Mouse (Mus musculus) intestine, postnatal 0 days (tissue): Measurements from ENCODE around the gene Gfap. TPM values are rescaled to one million over a fixed set of nuclear protein-coding genes. Genes with fewer than 3 reads are reported as not detected.

Experiments used
- ATAC-seq: fragments of 200-750 bp; cut with Nextera tagmentation; 2 replicates; pipeline ENCODE4 v1.8.0; 2017; ENCODE audit warnings: mild to moderate bottlenecking, moderate TSS enrichment, moderate library complexity
- H3K27ac ChIP-seq: fragments of 300-500 bp; sonication (generic); 2 replicates; pipeline ENCODE4 v1.5.1; 2014; ENCODE audit warnings: mild to moderate bottlenecking, low read depth, low read length, moderate library complexity
- H3K27me3 ChIP-seq: fragments of 300-500 bp; sonication (generic); replicated peaks from 2 replicates; pipeline ENCODE4 v1.6.1; 2014; ENCODE audit warnings: low read length, mixed read lengths; ENCODE audit not compliant: control insufficient read depth, insufficient read depth
- H3K36me3 ChIP-seq: fragments of 300-500 bp; sonication (generic); 2 replicates; pipeline ENCODE4 v1.6.1; 2014; ENCODE audit warnings: mild to moderate bottlenecking, moderate library complexity; ENCODE audit not compliant: control insufficient read depth, insufficient read depth
- H3K4me1 ChIP-seq: fragments of 300-500 bp; sonication (generic); replicated peaks from 2 replicates; pipeline ENCODE4 v1.6.1; 2014; ENCODE audit warnings: antibody characterized with exemption, low read length, mixed read lengths; ENCODE audit not compliant: control insufficient read depth, insufficient read depth
- H3K4me2 ChIP-seq: fragments of 300-500 bp; sonication (generic); replicated peaks from 2 replicates; pipeline ENCODE4 v1.6.1; 2014; ENCODE audit warnings: low read depth, mild to moderate bottlenecking, moderate library complexity
- H3K4me3 ChIP-seq: fragments of 300-500 bp; sonication (generic); 2 replicates; pipeline ENCODE4 v1.5.1; 2014; ENCODE audit warnings: low read depth, low read length
- H3K9ac ChIP-seq: fragments of 300-500 bp; sonication (generic); 2 replicates; pipeline ENCODE4 v1.6.1; 2014; ENCODE audit warnings: mild to moderate bottlenecking, low read depth, low read length
- H3K9me3 ChIP-seq: fragments of 300-500 bp; sonication (generic); 2 replicates; pipeline ENCODE4 v1.6.1; 2016; ENCODE audit warnings: mixed run types; ENCODE audit not compliant: control insufficient read depth
- CTCF ChIP-seq: sonication (generic); IDR thresholded peaks from 2 replicates; pipeline ENCODE4 v1.5.1; 2016; ENCODE audit warnings: low read depth, mild to moderate bottlenecking, control low read depth, antibody characterized with exemption, moderate library complexity
- WGBS: fragments of 180-500 bp; shearing (Covaris S2); extraction: QIAGEN DNeasy Blood & Tissue Kit; methylation state at CpG from one replicate; pipeline ENCODE4 v1.1.7; 2014; 5-methylcytosine and 5-hydroxymethylcytosine counted together
- polyA plus RNA-seq: library from polyadenylated mRNA; unstranded; fragments of >200 nt; fragmentation: Nextera tagmentation; extraction: Ambion mirVana; gene quantifications from 2 replicates; pipeline ENCODE4 v1.2.1, GENCODE M21; 2015

The Gfap gene
- polyA plus RNA-seq, 1 experiment from 2014 or later = 0.17 TPM

DNA sequence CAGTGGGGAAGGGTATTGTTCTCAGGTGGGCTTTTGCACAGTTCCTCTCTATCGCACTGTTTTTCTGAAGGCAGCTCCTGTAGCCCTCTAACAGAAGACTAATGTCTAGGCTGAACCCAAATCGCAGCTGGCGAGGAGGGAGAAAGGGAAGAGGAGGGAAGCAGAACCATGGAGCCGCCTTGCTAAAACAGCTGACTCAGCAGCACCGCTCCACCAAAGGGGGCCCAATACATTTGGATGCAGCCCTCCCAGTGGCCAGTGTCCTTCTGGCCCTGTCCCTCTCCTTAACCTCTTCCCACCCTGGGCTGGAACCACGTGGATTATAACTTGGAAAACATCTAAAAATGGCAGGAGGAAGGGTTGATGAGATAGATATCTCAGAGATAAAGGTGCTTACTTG lies 40.5 kb upstream of the Gfap start:
- H3K4me3 ChIP-seq = no peak overlapping the region
- no peak for ATAC-seq
- no peaks in the 10 kb centered on the region for H3K36me3 ChIP-seq
- no peak for TF ChIP-seq CTCF
- 59% methylated on average over 6 of the region's 6 CpGs for WGBS
- H3K27ac ChIP-seq = no peak overlapping the region
- no peak overlapping the region for H3K4me2 ChIP-seq
- no peaks in the 10 kb centered on the region for H3K9me3 ChIP-seq
- H3K27me3 ChIP-seq = peaks cover 41% of the 10 kb centered on the region
- H3K9ac ChIP-seq = no peak overlapping the region
- peaks cover 4% of the 10 kb centered on the region; the same call in 1 of the 2 replicates for H3K4me1 ChIP-seq

DNA sequence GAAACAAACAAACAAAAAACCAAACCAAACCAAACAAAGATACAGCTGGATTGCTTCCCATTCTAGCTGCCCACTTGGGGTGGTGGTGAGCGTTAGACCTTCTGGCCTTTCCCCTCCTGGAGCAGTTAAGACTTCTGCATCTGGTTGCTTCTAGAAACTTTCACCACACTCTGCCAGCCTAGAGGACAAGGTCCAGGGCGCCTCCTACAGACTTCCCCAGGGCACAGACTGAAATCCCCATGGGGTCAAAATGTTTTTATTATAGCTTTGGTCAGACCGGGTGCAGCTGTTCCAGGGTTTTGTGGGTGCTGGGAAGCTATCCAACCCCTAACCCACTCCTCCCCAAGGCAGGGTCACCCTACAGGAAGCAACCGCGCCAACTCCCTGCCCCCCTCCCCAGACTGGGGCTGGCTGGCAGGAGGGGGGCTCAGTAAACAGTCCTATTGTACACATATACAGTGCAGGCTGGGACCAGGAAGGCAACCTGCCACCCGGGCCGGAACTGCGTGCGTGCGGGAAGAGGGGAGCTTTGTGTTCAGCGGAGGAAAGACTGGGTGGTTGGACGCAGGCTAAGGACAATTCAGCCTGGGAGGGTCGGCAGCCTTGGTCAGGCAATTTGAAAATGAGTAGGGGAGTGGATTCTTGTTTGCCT lies 38.4 kb upstream of the Gfap start:
- Histone ChIP-seq H3K36me3 (no peaks in the 10 kb centered on the region), H3K27ac (no peak overlapping the region), H3K27me3 (peaks cover 20% of the 10 kb centered on the region), H3K4me2 (0 out of 2 replicates have a peak overlapping the region, but pooled peaks have one; percentile 9), H3K9ac (no peak overlapping the region), H3K4me1 (no peaks in the 10 kb centered on the region), H3K9me3 (no peaks in the 10 kb centered on the region), H3K4me3 (no peak overlapping the region)
- peak; percentile 36 for TF ChIP-seq CTCF
- 0 out of 2 replicates have a peak, but pooled peaks have one; percentile 31 for ATAC-seq
- WGBS = 22% methylated on average over 13 of the region's 13 CpGs

DNA sequence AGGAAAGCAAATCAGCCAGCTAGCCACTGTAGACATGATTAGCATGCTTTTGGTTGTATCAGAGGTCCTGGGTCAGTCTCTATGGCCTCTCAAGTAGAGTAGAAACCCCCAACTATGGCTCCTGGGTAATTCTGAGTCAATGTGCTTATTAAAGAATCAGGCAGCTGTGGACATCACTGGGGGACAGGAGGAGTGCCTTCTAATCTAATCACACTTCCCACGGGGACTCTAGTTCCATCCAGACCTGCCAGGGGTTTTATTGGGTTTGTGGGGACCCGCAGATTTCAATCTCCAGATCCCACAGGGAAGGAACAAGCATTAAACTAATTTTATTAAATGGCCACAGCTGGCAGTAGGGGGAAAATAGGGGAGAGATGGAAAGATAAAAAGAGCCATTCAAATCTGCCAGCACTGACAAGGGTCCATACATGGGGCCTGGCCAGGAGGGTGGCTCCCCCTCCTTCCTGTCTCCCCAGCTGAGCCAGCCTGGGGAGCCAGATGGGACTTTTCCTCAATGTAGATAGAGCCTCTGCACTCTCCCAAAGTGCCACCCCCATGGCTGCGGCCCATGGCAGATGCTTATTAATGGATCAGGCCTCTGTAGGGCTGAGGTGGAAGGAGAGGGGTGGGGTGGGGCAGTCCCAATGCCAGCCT lies 36.9 kb upstream of the Gfap start:
- WGBS = 72% methylated on average over 3 of the region's 3 CpGs
- Histone ChIP-seq H3K27me3 (peaks cover 7% of the 10 kb centered on the region), H3K36me3 (no peaks in the 10 kb centered on the region), H3K27ac (no peak overlapping the region), H3K9ac (no peak overlapping the region), H3K9me3 (no peaks in the 10 kb centered on the region), H3K4me2 (no peak overlapping the region), H3K4me3 (no peak overlapping the region), H3K4me1 (no peaks in the 10 kb centered on the region)
- ATAC-seq = no peak
- no peak for TF ChIP-seq CTCF

DNA sequence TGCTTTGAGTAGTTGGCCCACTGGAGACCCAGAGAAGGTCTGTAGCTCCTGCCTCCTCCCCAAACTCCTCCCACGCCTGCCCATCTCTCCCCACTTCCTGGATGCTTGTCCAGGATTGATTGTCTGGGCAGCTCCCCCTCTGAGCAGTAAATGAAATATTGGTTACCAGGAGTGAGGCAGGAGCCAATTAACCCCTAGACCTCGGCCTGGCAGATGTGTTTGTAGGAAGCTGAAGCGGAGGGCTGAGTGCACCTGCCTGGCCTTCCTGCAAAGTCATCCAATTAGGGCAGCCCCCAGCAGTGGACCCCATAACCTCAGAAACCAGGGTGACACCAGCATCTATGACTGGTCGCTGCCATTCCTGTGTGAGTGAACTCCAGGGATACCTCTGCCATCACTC lies 35.6 kb upstream of the Gfap start:
- TF ChIP-seq CTCF = no peak
- Histone ChIP-seq H3K9ac (no peak overlapping the region), H3K27ac (no peak overlapping the region), H3K9me3 (no peaks in the 10 kb centered on the region), H3K36me3 (no peaks in the 10 kb centered on the region), H3K4me2 (no peak overlapping the region), H3K27me3 (peaks cover 1% of the 10 kb centered on the region; the same call in 1 of the 2 replicates), H3K4me3 (no peak overlapping the region), H3K4me1 (no peaks in the 10 kb centered on the region)
- WGBS = 42% methylated on average over 4 of the region's 4 CpGs
- ATAC-seq = no peak

DNA sequence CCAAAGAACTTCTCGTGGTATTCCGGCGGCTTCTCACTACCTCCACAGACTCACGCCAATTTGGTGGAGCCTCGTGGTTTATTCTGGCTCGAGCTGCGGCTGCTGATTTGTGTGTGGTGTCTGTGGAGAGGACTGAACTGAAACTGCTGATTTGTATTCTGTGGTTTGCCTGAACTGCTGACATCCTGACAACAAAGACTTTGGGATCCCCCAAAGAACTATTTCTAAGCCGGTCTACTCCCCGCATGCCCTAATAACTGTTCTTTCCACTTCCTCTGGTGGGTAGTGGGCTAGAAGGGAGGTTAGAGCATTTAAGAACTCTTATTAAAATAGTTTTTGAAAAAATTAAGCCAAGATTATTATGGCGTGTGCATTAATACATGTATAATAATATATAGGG lies 30.0 kb upstream of the Gfap start:
- 87% methylated on average over 10 of the region's 10 CpGs for WGBS
- Histone ChIP-seq H3K4me1 (no peaks in the 10 kb centered on the region), H3K4me2 (no peak overlapping the region), H3K4me3 (no peak overlapping the region), H3K36me3 (no peaks in the 10 kb centered on the region), H3K27me3 (no peaks in the 10 kb centered on the region), H3K9ac (no peak overlapping the region), H3K27ac (no peak overlapping the region), H3K9me3 (no peaks in the 10 kb centered on the region)
- no peak for TF ChIP-seq CTCF
- no peak for ATAC-seq

DNA sequence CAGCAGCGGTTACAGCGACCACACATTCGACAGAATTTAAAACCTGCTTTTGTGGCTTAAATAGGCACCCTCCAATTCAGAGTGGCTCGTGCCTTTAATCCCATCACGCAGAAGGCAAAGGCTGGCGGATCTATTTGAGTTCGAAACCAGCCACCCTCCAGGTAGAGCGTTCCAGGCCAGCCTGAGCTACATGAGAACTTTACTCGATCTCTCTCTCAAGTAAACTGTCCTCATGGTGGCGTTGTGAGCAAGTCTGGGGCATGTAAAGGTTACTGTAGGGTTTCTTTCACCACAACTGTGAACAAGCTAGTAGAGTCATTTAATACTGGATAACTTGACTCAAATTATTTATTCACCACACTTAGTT lies 24.6 kb upstream of the Gfap start:
- Histone ChIP-seq H3K27ac (peak overlapping the region; percentile 65; the same call in 1 of the 2 replicates), H3K4me3 (peak overlapping the region; percentile 79), H3K9ac (peak overlapping the region; percentile 50; the same call in 1 of the 2 replicates), H3K4me1 (no peaks in the 10 kb centered on the region), H3K27me3 (no peaks in the 10 kb centered on the region), H3K4me2 (peak overlapping the region; percentile 86), H3K36me3 (no peaks in the 10 kb centered on the region), H3K9me3 (no peaks in the 10 kb centered on the region)
- 2% methylated on average over 10 of the region's 10 CpGs for WGBS
- TF ChIP-seq CTCF = peak; percentile 63
- ATAC-seq = peak; percentile 59
